Mouse (Mus musculus): ENCODE results near the gene Pitx3.

DNA sequence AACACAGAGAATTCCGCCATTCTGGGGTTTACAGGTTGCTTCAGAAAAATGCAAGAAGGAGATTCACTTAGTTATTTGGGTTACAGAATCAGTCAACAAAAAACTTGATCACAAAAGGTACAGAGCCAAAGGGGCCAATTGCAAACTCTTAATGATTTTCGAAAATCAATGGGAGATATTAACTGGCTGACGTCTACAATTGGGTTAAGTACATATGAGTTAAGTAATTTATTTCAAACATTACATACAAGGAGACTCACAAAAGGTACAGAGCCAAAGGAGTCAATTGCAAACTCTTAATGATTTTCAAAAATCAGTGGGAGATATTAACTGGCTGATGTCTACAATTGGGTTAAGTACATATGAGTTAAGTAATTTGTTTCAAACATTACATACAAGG is 48.6 kb downstream of the Pitx3 start:
- TF ChIP-seq POLR2A (IDR thresholded peaks at IDR 0.05; ENCODE audit: control insufficient read depth, low read depth, low read length) (no peak), CTCF (IDR thresholded peaks at IDR 0.05; ENCODE audit: control insufficient read depth, insufficient read depth, insufficient replicate concordance, low read depth, low read length) (no peak)

All from testis, adult 2 months (tissue).